Mouse (Mus musculus): ENCODE measurements around the gene Rflnb. TPM values are rescaled to one million over a fixed set of nuclear protein-coding genes. Genes with fewer than 3 reads are reported as not detected.
"Not testable (repeated sequence)": the region's sequence is repeated elsewhere in the genome, so short reads cannot be mapped to it uniquely, and the experiment has no call there.

Gene Rflnb
- polyA plus RNA-seq, 1 experiment from 2014 or later = 64.5 TPM

DNA sequence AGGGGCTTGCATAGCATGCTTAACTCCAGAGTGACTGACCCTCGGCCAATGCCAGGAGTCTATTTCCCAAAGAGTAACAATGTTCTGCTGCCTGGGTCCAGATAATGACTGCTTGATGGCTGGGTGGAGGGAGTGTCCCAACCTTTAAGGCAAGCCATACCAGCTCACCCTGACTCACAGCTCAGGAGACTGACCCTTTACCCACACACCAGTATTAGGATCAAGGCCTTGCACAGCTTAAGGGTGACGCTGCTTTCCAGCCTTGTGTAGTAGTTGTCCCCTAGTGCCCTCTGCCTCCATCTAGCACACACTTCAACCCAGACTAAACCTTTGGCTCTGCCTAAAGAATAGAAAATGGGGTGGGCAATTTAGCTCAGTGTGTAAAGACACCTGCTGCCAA, 19.4 kb downstream of the Rflnb start:
- H3K27me3 ChIP-seq = no peaks in the 10 kb centered on the region
- H3K4me1 ChIP-seq = no peaks in the 10 kb centered on the region
- no peak for ATAC-seq (ENCODE audit: insufficient number of reproducible peaks, insufficient read depth, low FRiP score, low TSS enrichment)
- H3K9ac ChIP-seq = no peak overlapping the region
- WGBS = 84% methylated on average over 2 of the region's 2 CpGs
- H3K4me3 ChIP-seq = no peak overlapping the region
- no peaks in the 10 kb centered on the region for H3K9me3 ChIP-seq
- H3K36me3 ChIP-seq = no peaks in the 10 kb centered on the region
- H3K4me2 ChIP-seq (replicated peaks) = no peak overlapping the region
- H3K27ac ChIP-seq = no peak overlapping the region

DNA sequence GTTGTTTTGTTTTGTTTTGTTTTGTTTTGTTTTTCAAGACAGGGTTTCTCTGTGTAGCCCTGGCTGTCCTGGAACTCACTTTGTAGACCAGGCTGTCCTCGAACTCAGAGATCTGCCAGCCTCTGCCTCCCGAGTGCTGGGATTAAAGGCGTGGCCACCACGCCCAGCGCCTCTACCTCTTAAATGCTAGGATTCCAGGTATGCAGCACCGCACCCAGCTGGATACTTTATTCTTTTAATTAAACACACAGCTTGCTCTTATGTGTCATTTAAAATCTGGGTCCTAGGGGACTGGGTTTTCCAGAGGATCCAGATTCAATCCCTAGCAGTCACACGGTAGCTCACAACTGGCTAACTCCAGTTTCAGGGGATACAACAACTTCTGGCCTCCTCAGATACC, 23.3 kb downstream of the Rflnb start:
- not testable (repeated sequence) for H3K36me3 ChIP-seq; H3K4me1 ChIP-seq; ATAC-seq (ENCODE audit: insufficient number of reproducible peaks, insufficient read depth, low FRiP score, low TSS enrichment); H3K9me3 ChIP-seq; H3K4me2 ChIP-seq (replicated peaks); H3K27ac ChIP-seq; H3K9ac ChIP-seq; H3K4me3 ChIP-seq
- WGBS = 91% methylated on average over 7 of the region's 7 CpGs
- peaks cover 14% of the 10 kb centered on the region for H3K27me3 ChIP-seq

DNA sequence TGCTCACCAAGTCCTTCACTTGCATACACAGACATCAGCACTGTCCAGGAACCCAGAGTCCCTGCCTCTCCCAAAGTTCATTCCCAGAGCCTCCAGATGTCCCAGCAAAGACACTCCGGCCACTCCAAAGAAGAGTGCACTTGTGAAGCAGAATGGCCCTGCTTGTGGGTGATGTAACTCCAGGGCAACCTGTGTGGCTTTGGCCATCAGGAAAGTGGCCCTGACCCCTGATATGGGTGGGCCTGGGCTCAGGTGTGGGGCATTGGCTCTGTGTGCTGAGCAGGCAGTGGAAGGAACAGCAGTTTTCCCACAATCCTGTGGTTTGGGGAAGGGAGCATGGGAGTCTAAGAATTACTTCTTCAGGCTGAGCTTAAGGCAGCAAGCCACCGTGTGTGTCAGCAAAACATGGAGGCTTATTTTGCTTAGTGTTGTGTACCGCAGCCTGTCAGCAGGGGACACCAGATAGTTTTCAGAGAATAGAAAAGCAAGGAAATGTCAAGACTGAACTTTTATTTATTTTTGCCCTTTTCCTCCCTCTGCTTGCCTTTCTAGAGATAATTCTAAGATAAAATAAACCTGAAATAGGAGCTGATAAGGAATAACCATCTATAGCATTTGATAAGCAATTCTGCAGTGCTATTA, 26.2 kb downstream of the Rflnb start:
- 53% methylated on average over 3 of the region's 3 CpGs for WGBS
- H3K9ac ChIP-seq = no peak overlapping the region
- H3K4me2 ChIP-seq (replicated peaks) = no peak overlapping the region

DNA sequence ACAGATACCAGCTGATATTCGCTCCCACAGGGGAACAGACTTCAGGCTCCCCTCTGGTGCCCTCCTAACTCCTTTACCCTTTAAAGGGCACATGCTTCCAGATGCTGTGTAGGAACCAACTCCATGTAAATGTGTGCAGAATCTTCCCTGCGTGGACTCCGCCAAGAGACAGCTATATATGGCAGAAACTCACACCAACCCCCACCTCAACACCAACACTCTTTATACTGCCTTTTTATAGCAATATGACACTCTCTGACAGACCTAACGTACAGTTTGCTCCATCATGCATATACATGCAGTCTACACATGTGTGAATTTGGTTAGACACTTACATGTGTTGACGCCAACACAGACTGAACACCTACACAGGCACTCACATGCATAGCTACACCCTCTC, 26.9 kb downstream of the Rflnb start:
- Histone ChIP-seq H3K9ac (no peak overlapping the region), H3K27ac (no peak overlapping the region), H3K4me1 (0 out of 2 replicates have a peak, but pooled peaks cover 3% of the 10 kb centered on the region), H3K4me2 (replicated peaks) (no peak overlapping the region), H3K27me3 (peaks cover 18% of the 10 kb centered on the region), H3K9me3 (no peaks in the 10 kb centered on the region), H3K4me3 (no peak overlapping the region), H3K36me3 (no peaks in the 10 kb centered on the region)
- ATAC-seq (ENCODE audit: insufficient number of reproducible peaks, insufficient read depth, low FRiP score, low TSS enrichment) = no peak
- WGBS = 89% methylated on average over 5 of the region's 5 CpGs

More for the DNA sequence above, 26.2 kb downstream of the Rflnb start:
- no peak for ATAC-seq (ENCODE audit: insufficient number of reproducible peaks, insufficient read depth, low FRiP score, low TSS enrichment)
- H3K36me3 ChIP-seq = no peaks in the 10 kb centered on the region
- no peaks in the 10 kb centered on the region for H3K9me3 ChIP-seq
- H3K4me1 ChIP-seq = 0 out of 2 replicates have a peak, but pooled peaks cover 3% of the 10 kb centered on the region
- no peak overlapping the region for H3K4me3 ChIP-seq
- no peak overlapping the region for H3K27ac ChIP-seq
- H3K27me3 ChIP-seq = peaks cover 18% of the 10 kb centered on the region

DNA sequence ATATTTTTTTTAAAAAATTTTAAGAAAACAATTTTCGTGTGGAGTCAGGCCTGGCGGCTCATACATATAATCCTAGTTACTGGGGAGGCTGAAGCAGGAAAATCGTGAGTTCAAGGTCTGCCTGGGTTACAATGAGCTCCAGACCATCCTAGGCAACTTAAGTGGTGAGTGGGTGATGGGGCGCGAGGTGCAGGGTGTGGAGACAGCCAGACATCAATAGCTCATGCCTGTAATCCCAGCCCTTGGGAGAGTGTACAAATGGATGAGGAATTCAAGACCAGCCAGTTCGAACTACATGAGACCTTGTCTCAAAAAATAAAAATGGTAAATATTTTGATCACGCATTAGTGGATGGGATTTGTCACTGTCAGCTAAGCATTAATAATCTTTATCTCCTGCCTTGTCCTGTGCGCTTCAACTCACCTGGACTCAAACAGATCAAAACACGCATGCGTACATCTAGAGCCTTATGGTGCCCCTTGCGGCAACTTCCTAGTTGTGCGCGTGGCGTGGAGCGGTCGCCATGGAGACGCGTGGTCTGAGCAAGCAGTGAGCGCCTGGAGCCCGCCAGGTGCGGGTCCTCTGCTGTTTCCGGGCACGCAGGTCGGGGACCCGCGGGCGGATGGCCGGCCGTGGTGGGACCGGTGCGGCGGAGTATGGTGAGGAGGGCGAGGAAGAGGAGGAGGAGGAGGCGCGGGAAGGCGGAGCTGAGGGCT, 28.0 kb downstream of the Rflnb start, which contains the start of gene 1700016K19Rik:
1700016K19Rik (plus strand) TSS at position 473 of the 716 bp plus-strand sequence.
- Histone ChIP-seq H3K27me3 (peaks cover 18% of the 10 kb centered on the region), H3K4me2 (replicated peaks) (peak within 1 kb of the TSS; percentile 79), H3K4me3 (peak within 1 kb of the TSS; percentile 55), H3K4me1 (0 out of 2 replicates have a peak, but pooled peaks cover 3% of the 10 kb centered on the region), H3K36me3 (no peaks in the 10 kb centered on the region), H3K27ac (no peak within 1 kb of the TSS), H3K9ac (peak within 1 kb of the TSS; percentile 38), H3K9me3 (no peaks in the 10 kb centered on the region)
- WGBS = 12% methylated on average over 36 of the region's 36 CpGs
- no peak for ATAC-seq (ENCODE audit: insufficient number of reproducible peaks, insufficient read depth, low FRiP score, low TSS enrichment)

DNA sequence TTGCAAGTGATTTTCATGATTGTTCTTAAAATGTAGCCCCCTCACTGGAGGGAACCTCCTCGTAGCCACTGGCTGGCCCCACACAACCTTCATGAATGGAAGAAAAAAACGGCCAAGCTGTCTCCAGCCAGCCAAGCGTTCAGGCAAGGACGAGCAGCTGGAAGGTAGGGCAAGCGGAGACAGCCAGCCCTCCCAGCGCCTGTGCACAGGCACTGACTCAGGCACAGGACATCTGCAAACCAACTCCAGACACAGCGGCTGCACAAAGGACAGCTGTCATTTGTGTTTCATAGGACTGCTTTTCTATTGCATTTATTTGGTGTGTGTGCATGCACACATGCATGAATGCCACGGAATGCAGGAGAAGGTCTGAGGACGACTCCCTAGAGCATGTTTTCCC, 33.2 kb downstream of the Rflnb start:
- H3K27me3 ChIP-seq = peaks cover 3% of the 10 kb centered on the region; the same call in 1 of the 2 replicates
- ATAC-seq (ENCODE audit: insufficient number of reproducible peaks, insufficient read depth, low FRiP score, low TSS enrichment) = no peak
- 48% methylated on average over 9 of the region's 9 CpGs for WGBS
- H3K27ac ChIP-seq = no peak overlapping the region
- no peaks in the 10 kb centered on the region for H3K36me3 ChIP-seq
- H3K4me3 ChIP-seq = no peak overlapping the region
- no peaks in the 10 kb centered on the region for H3K4me1 ChIP-seq
- H3K4me2 ChIP-seq (replicated peaks) = no peak overlapping the region
- no peak overlapping the region for H3K9ac ChIP-seq
- H3K9me3 ChIP-seq = no peaks in the 10 kb centered on the region

DNA sequence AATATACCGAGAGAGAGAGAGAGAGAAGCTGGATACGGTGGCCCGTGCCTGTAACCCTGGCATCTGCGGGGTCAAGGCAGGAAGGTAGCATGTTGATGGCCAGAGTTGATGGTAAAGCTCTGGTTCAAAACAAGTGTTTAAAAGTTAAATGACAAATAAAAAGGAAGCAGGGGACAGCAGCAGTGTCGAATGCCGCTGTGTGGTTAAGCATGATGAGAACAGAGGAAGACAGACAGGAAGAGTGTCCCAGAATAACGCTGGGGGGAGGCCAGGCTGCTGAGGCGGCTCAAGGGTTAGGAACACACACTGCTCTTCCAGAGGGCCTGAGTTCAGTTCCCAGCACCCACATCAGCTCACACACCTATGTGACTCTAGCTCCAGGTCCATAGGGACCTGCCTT, 35.1 kb downstream of the Rflnb start:
- no peak overlapping the region for H3K4me2 ChIP-seq (replicated peaks)
- no peaks in the 10 kb centered on the region for H3K36me3 ChIP-seq
- no peak overlapping the region for H3K27ac ChIP-seq
- no peaks in the 10 kb centered on the region for H3K4me1 ChIP-seq
- no peaks in the 10 kb centered on the region for H3K27me3 ChIP-seq
- H3K4me3 ChIP-seq = no peak overlapping the region
- H3K9me3 ChIP-seq = no peaks in the 10 kb centered on the region
- H3K9ac ChIP-seq = no peak overlapping the region
- ATAC-seq (ENCODE audit: insufficient number of reproducible peaks, insufficient read depth, low FRiP score, low TSS enrichment) = no peak
- 88% methylated on average over 8 of the region's 8 CpGs for WGBS

DNA sequence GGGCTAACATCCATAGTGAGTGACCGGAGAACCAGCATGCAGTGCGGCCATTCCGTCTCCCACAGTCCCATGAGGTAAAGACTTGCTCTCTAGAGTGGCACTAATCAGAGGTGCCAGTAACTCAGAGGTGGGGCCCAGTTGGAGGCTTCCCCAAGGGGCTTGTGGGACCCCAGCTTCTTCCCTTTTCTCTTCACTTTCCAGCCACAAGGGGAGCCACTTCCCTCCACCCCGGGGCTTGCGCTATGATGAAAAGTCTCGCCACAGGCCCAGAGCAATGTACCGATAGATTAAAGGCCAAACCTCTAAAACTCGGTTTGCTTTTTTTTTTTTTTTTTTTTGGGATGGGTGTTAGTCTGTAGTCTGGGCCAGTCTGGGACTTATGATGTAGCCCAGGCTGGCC, 35.7 kb downstream of the Rflnb start:
- H3K27ac ChIP-seq = no peak overlapping the region
- ATAC-seq (ENCODE audit: insufficient number of reproducible peaks, insufficient read depth, low FRiP score, low TSS enrichment) = no peak
- 89% methylated on average over 8 of the region's 8 CpGs for WGBS

DNA sequence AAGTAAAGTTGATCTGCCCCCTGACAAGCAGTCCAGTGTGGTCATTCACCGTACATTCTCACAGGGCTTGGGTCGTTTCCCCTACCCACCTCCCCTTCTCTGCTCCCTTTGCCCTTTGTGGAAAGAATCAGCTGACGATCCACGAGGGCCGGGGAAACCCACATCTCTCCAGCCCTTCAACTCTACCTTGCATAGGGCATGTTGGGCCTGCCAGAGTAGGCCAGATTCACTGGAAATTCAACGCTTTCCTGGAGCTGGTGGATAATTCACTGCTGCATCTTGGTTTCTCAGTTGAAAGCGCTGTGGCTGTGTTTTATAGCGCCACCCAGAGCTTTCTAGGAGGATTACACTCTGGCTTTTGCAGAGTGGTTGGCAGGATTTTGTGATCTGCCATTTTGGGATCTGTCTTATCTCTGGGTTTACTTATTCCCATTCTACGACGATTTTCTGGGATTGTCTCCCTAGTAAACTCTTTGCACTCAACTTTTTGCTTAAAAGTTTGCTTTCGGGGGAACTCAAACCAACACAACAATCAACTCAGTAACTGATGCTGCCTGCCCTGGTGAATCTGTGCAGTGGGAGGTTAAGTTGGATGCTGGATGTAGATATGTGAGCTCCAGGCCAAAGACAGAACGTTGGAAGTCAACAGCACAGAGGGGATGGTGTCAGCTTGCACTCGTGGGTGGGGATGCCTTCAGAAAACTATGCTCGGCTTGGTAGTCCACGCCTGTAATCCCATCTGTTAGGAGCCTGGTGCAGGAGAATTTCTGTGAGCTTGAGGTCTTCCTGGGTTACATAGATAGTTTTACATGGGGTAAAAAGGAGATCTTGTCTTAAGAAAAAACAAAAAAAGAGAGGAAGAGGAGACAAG, 36.4 kb downstream of the Rflnb start:
- no peaks in the 10 kb centered on the region for H3K27me3 ChIP-seq
- H3K4me1 ChIP-seq = 0 out of 2 replicates have a peak, but pooled peaks cover under 1% of the 10 kb centered on the region
- no peak overlapping the region for H3K4me2 ChIP-seq (replicated peaks)
- H3K9me3 ChIP-seq = no peaks in the 10 kb centered on the region
- H3K4me3 ChIP-seq = no peak overlapping the region
- H3K9ac ChIP-seq = no peak overlapping the region
- H3K36me3 ChIP-seq = no peaks in the 10 kb centered on the region
- H3K27ac ChIP-seq = no peak overlapping the region
- 72% methylated on average over 15 of the region's 15 CpGs for WGBS
- no peak for ATAC-seq (ENCODE audit: insufficient number of reproducible peaks, insufficient read depth, low FRiP score, low TSS enrichment)

More for the DNA sequence above, 35.7 kb downstream of the Rflnb start:
- Histone ChIP-seq H3K9me3 (no peaks in the 10 kb centered on the region), H3K36me3 (no peaks in the 10 kb centered on the region), H3K4me2 (replicated peaks) (no peak overlapping the region), H3K4me1 (no peaks in the 10 kb centered on the region), H3K4me3 (no peak overlapping the region), H3K27me3 (no peaks in the 10 kb centered on the region), H3K9ac (no peak overlapping the region)

DNA sequence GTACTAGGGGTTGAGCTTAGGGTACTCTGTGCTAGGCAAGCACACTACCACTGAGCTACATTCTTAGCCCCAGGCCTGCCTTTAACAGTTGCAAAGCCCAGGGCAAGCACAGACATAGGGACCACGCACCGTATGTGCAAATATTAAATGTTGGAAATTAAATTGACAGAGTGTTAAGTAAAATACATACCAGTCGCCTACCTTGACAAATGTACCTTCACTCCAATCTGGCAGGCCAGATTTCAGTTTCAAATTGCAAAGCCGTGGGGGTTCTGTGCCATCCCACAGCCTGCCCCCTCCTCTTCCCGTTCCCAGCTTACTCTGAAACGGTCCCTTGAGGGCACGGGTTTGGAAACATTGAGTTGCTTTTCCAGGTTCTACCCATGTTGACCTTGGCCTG, 41.6 kb downstream of the Rflnb start:
- WGBS = 64% methylated on average over 7 of the region's 7 CpGs
- no peak for ATAC-seq (ENCODE audit: insufficient number of reproducible peaks, insufficient read depth, low FRiP score, low TSS enrichment)
- no peaks in the 10 kb centered on the region for H3K9me3 ChIP-seq

DNA sequence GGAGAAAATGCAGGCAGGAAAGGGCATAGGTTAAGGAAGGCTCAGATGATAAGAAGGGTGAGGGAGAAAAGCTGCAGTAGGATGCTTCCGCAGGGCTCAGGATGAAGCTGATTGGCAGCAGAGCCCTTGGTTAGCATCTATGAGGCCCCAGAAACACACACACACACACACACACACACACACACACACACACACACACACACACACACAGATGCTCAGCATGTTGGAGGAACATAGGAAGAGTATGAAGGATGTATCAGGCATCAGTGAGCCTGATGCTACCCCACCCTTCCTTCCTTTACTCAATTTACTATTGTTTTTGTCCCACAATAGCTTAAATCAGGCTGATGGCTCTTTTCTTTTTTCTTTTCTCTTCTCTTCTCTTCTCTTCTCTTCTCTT, 43.0 kb downstream of the Rflnb start:
- no peaks in the 10 kb centered on the region for H3K27me3 ChIP-seq

More for the DNA sequence above, 41.6 kb downstream of the Rflnb start:
- no peak overlapping the region for H3K4me2 ChIP-seq (replicated peaks)
- H3K27me3 ChIP-seq = no peaks in the 10 kb centered on the region
- H3K9ac ChIP-seq = no peak overlapping the region
- H3K36me3 ChIP-seq = no peaks in the 10 kb centered on the region
- no peak overlapping the region for H3K4me3 ChIP-seq
- no peak overlapping the region for H3K27ac ChIP-seq
- H3K4me1 ChIP-seq = 0 out of 2 replicates have a peak, but pooled peaks cover 3% of the 10 kb centered on the region

More for the DNA sequence above, 43.0 kb downstream of the Rflnb start:
- no peak overlapping the region for H3K27ac ChIP-seq
- no peak for ATAC-seq (ENCODE audit: insufficient number of reproducible peaks, insufficient read depth, low FRiP score, low TSS enrichment)
- no peak overlapping the region for H3K4me2 ChIP-seq (replicated peaks)
- H3K4me3 ChIP-seq = no peak overlapping the region
- H3K36me3 ChIP-seq = no peaks in the 10 kb centered on the region
- WGBS = 67% methylated on average over 1 of the region's 1 CpGs
- H3K9me3 ChIP-seq = no peaks in the 10 kb centered on the region
- H3K9ac ChIP-seq = no peak overlapping the region
- H3K4me1 ChIP-seq = 0 out of 2 replicates have a peak, but pooled peaks cover 3% of the 10 kb centered on the region

Measured in embryonic facial prominence, embryonic 12.5 days (tissue).